Mouse (Mus musculus) midbrain, embryonic 16.5 days (tissue): ENCODE measurements around the gene Olfr1042. TPM values are rescaled to one million over a fixed set of nuclear protein-coding genes. Genes with fewer than 3 reads are reported as not detected.

ENCODE experiments used
- ATAC-seq: fragments of 200-750 bp; cut with Nextera tagmentation; 2 replicates; pipeline ENCODE4 v1.8.0; 2017; ENCODE audit warnings: moderate TSS enrichment
- H3K27ac ChIP-seq: fragments of 300-500 bp; sonication (generic); 2 replicates; pipeline ENCODE4 v1.5.1; 2014; ENCODE audit warnings: mild to moderate bottlenecking, low read length, mixed read lengths
- H3K27me3 ChIP-seq: fragments of 300-500 bp; sonication (generic); 2 replicates; pipeline ENCODE4 v1.6.1; 2014; ENCODE audit warnings: low read depth, low read length, mixed read lengths; ENCODE audit not compliant: control insufficient read depth, insufficient read depth
- H3K36me3 ChIP-seq: fragments of 300-500 bp; sonication (generic); 2 replicates; pipeline ENCODE4 v1.6.1; 2014; ENCODE audit warnings: mild to moderate bottlenecking, low read length, moderate library complexity, mixed read lengths; ENCODE audit not compliant: control insufficient read depth, insufficient read depth
- H3K4me1 ChIP-seq: fragments of 300-500 bp; sonication (generic); 2 replicates; pipeline ENCODE4 v1.6.1; 2014; ENCODE audit warnings: mild to moderate bottlenecking, low read length, mixed read lengths; ENCODE audit not compliant: control insufficient read depth, insufficient read depth
- H3K4me2 ChIP-seq: fragments of 300-500 bp; sonication (generic); 2 replicates; pipeline ENCODE4 v1.6.1; 2014; ENCODE audit warnings: mild to moderate bottlenecking, low read length, mixed read lengths
- H3K4me3 ChIP-seq: fragments of 300-500 bp; sonication (generic); 2 replicates; pipeline ENCODE4 v1.5.1; 2014; ENCODE audit warnings: low read depth, mild to moderate bottlenecking, low read length, moderate library complexity, mixed read lengths
- H3K9ac ChIP-seq: fragments of 300-500 bp; sonication (generic); 2 replicates; pipeline ENCODE4 v1.6.1; 2014; ENCODE audit warnings: low read depth, low read length, mixed read lengths
- H3K9me3 ChIP-seq: fragments of 300-500 bp; sonication (generic); replicated peaks from 2 replicates; pipeline ENCODE4 v1.6.1; 2014; ENCODE audit warnings: mild to moderate bottlenecking, low read length, mixed read lengths; ENCODE audit not compliant: control insufficient read depth, poor library complexity, severe bottlenecking
- WGBS: fragments of 180-500 bp; shearing (Covaris S2); extraction: QIAGEN DNeasy Blood & Tissue Kit; methylation state at CpG from one replicate; pipeline ENCODE4 v1.1.7; 2014; 5-methylcytosine and 5-hydroxymethylcytosine counted together
- polyA plus RNA-seq: library from polyadenylated mRNA; unstranded; fragments of >200 nt; fragmentation: Nextera tagmentation; extraction: Ambion mirVana; gene quantifications from 2 replicates; pipeline ENCODE4 v1.2.1, GENCODE M21; 2015

Olfr1042 gene
- polyA plus RNA-seq, 1 experiment from 2014 or later: not detected

- ATAC-seq: no peak
- Histone ChIP-seq H3K27ac (no peak within 1 kb of the TSS), H3K9me3 (no peaks in the 10 kb centered on the region), H3K36me3 (no peaks in the 10 kb centered on the region), H3K27me3 (no peaks in the 10 kb centered on the region), H3K4me3 (no peak within 1 kb of the TSS), H3K4me2 (no peak within 1 kb of the TSS), H3K9ac (no peak within 1 kb of the TSS), H3K4me1 (no peaks in the 10 kb centered on the region)
- 86% methylated on average over 1 of the region's 1 CpGs for WGBS
Measured at GRCm38 (mm10) chr2:86135828-86136227, 25.8 kb downstream of the Olfr1042 start, which contains the start of gene Olfr1039. Gene Olfr1039, minus strand, starts transcription at chr2:86135928.

Other genes with a start within 250 kb of the Olfr1042 start
- gene Olfr1025-ps1, start 246.6 kb downstream of the Olfr1042 start, polyA plus RNA-seq: not detected in 2 replicates
- gene Olfr1026, start 240.3 kb downstream of the Olfr1042 start, polyA plus RNA-seq: not detected in 2 replicates
- gene Olfr1028, start 211.4 kb downstream of the Olfr1042 start, polyA plus RNA-seq: not detected in 2 replicates
- not detected in 2 replicates for gene Olfr1029, start 187.9 kb downstream of the Olfr1042 start, polyA plus RNA-seq
- not detected in 2 replicates for gene Olfr1030, start 182.6 kb downstream of the Olfr1042 start, polyA plus RNA-seq
- gene Olfr1031, start 171.5 kb downstream of the Olfr1042 start, polyA plus RNA-seq: not detected in 2 replicates
- gene Olfr1032, start 156.3 kb downstream of the Olfr1042 start, polyA plus RNA-seq: not detected in 2 replicates
- gene Olfr1033, start 141.2 kb downstream of the Olfr1042 start, polyA plus RNA-seq: 0.79 TPM in 1 of 2 replicates, not detected in the other
- gene Olfr1034, start 116.0 kb downstream of the Olfr1042 start, polyA plus RNA-seq: not detected in 2 replicates
- not detected in 2 replicates for gene Olfr1036, start 87.8 kb downstream of the Olfr1042 start, polyA plus RNA-seq
- gene Olfr1037, start 74.5 kb downstream of the Olfr1042 start, polyA plus RNA-seq: not detected in 2 replicates
- not detected in 2 replicates for gene Olfr1039, start 25.9 kb downstream of the Olfr1042 start, polyA plus RNA-seq
- not detected in 2 replicates for gene Olfr1040, start 15.1 kb downstream of the Olfr1042 start, polyA plus RNA-seq
- not detected in 2 replicates for gene Olfr1043, start 5.7 kb upstream of the Olfr1042 start, polyA plus RNA-seq
- not detected in 2 replicates for gene Olfr1044, start 16.0 kb upstream of the Olfr1042 start, polyA plus RNA-seq
- gene Olfr52, start 23.8 kb upstream of the Olfr1042 start, polyA plus RNA-seq: not detected in 2 replicates
- gene Olfr1045, start 41.2 kb upstream of the Olfr1042 start, polyA plus RNA-seq: not detected in 2 replicates
- gene Olfr1046, start 57.5 kb upstream of the Olfr1042 start, polyA plus RNA-seq: not detected in 2 replicates
- not detected in 2 replicates for gene Olfr1047, start 69.6 kb upstream of the Olfr1042 start, polyA plus RNA-seq
- not detected in 2 replicates for gene Olfr1048, start 78.5 kb upstream of the Olfr1042 start, polyA plus RNA-seq
- gene Olfr1049, start 96.5 kb upstream of the Olfr1042 start, polyA plus RNA-seq: not detected in 2 replicates
- gene Olfr1051, start 117.2 kb upstream of the Olfr1042 start, polyA plus RNA-seq: not detected in 2 replicates
- gene Olfr1052, start 130.6 kb upstream of the Olfr1042 start, polyA plus RNA-seq: not detected in 2 replicates
- gene Olfr1053, start 153.4 kb upstream of the Olfr1042 start, polyA plus RNA-seq: not detected in 2 replicates
- not detected in 2 replicates for gene Olfr1054, start 173.6 kb upstream of the Olfr1042 start, polyA plus RNA-seq
- not detected in 2 replicates for gene Olfr1055, start 188.4 kb upstream of the Olfr1042 start, polyA plus RNA-seq
- not detected in 2 replicates for gene Olfr1056, start 200.6 kb upstream of the Olfr1042 start, polyA plus RNA-seq
- not detected in 2 replicates for gene Olfr1057, start 216.6 kb upstream of the Olfr1042 start, polyA plus RNA-seq
- gene Olfr1058, start 226.7 kb upstream of the Olfr1042 start, polyA plus RNA-seq: not detected in 2 replicates